Comparison of ENCODE assay signal across 20 mouse cellular contexts in genomic region chr9:99368431-99368830, GRCm38 (mm10). TPM values are rescaled to one million over a fixed set of nuclear protein-coding genes. Genes with fewer than 3 reads are reported as not detected.
"Had no signal": no experiment of that assay in that cellular context is flagged by ENCODE, and none has a peak within 500 bp of the region (broad histone marks: within the 10 kb centered on the region; RNA-seq: fewer than 3 reads in every experiment).

No protein-coding gene starts in this region.

- H3K4me1 ChIP-seq: lung, embryonic 15.5 days; megakaryocyte, embryonic 14.5 days; midbrain, embryonic 12.5 days; neural tube, embryonic 12.5 days had no signal

- H3K4me3 ChIP-seq: lung, embryonic 15.5 days; megakaryocyte, embryonic 14.5 days; midbrain, embryonic 12.5 days; neural tube, embryonic 12.5 days had no signal

- H3K27ac ChIP-seq: lung, embryonic 15.5 days; macrophage; midbrain, embryonic 12.5 days; neural tube, embryonic 12.5 days had no signal

- H3K36me3 ChIP-seq: lung, embryonic 15.5 days; midbrain, embryonic 12.5 days; neural tube, embryonic 12.5 days had no signal

- H3K27me3 ChIP-seq: lung, embryonic 15.5 days; midbrain, embryonic 12.5 days; neural tube, embryonic 12.5 days had no signal

- H3K9ac ChIP-seq: liver, postnatal 0 days; lung, embryonic 15.5 days; midbrain, embryonic 12.5 days; neural tube, embryonic 12.5 days had no signal

- H3K4me2 ChIP-seq: lung, embryonic 15.5 days; midbrain, embryonic 12.5 days; neural tube, embryonic 12.5 days had no signal

- H3K9me3 ChIP-seq: lung, embryonic 15.5 days; neural tube, embryonic 12.5 days had no signal

- DNase-seq: liver, postnatal 0 days; lung, adult 2 months; lung, postnatal 14 days; lung, postnatal 36 days; midbrain, embryonic 14.5 days; right cerebral cortex, postnatal 25 days; right cerebral cortex, postnatal 4 days; spleen, adult 18-20 months; thymus, adult 18-20 months; thymus, postnatal 14 days; thymus, postnatal 36 days had no signal

- ATAC-seq: liver, postnatal 0 days; lung, postnatal 0 days; midbrain, embryonic 16.5 days had no signal

RNA-seq across cellular contexts. Expression of gene Esyt3, which starts 10.1 kb away (rescaled TPM):
- total RNA-seq: megakaryocyte progenitor cell, adult 5-6 weeks; monocyte, adult 5-6 weeks had no signal
- polyA plus RNA-seq: macrophage had no signal
